Mouse (Mus musculus) WW6 (cell line): Measurements from ENCODE around the gene Ecm2.

Experiments
- DNase-seq: peaks from one replicate; pipeline ENCODE4 v3.0.0-alpha.2; 2013; ENCODE audit warnings: low read depth, low spot score

Ecm2 gene

DNA sequence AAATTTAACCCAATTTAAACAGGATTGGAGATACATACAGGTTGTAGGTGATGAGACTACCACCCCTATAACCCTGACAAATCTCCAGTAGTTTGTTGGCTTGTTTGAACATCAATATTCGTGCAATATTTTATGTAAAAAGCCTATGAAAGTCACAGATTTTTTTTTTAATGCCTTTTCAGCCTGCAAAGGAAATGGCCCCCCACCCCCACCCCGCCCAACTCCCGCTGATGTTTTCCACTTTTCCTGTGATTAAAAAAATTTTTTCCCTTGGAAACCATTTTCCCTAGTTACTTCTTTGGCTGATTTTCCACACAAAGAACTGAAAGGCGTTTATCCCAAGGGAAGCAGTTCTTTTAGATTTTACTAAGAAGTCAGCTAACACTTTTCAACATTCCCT is at the start of gene Ecm2:
Ecm2 (plus strand) TSS at position 301 of the 400 bp plus-strand sequence.
- no peak for DNase-seq

DNA sequence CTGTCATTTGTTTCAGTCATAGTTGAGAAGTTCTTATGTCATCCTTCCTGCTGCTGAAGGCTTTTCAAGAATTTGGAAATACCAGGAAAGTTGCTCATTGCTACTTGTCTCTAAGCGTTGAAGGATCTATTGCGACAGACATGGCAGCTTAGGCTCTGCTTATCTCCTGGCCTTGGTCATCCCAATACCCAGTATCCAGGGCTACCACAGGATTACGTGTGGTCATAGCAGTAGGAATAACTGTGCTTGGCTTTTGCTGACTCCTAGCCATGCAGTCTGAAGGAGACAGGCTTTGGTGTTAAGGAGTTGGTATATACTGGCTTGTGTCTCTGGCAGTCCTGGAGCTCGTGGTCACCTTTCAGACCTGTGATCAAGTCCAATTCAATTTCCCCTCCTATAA is 44.3 kb upstream of the Ecm2 start:
- DNase-seq, result no peak

DNA sequence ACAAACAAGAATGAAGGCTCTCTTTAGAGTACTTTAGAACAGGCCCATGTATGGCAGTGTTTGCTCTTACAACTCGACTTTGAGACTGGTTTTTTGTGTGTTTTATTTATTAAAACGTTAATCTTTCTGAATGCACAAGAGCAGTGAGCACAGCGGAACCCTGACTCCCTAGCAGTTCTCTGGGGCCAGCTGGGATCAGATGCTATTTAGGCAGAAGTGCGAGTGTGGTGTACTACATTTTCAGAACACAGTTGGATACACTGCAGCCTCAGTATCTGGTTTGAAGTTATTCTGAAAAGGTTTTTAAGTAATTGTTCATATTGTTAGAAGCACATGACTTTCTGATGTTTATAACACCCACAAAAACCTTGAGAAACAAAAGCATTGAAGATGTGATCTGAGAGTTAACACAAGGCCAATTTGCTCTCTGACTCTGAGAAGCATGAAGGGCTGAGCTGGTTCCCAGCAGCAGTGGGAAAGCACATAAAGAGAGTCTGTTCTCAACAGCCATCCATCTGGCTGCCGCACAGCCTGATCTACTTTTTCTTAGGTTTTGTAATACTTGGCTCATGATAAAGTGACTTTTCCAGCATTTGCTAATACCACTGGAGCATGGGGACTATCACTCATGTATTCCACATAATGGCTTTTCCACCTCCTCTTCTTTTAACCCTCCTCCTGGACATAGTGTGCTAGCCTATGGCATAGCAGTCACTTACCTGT is 43.8 kb upstream of the Ecm2 start:
- DNase-seq, result no peak

DNA sequence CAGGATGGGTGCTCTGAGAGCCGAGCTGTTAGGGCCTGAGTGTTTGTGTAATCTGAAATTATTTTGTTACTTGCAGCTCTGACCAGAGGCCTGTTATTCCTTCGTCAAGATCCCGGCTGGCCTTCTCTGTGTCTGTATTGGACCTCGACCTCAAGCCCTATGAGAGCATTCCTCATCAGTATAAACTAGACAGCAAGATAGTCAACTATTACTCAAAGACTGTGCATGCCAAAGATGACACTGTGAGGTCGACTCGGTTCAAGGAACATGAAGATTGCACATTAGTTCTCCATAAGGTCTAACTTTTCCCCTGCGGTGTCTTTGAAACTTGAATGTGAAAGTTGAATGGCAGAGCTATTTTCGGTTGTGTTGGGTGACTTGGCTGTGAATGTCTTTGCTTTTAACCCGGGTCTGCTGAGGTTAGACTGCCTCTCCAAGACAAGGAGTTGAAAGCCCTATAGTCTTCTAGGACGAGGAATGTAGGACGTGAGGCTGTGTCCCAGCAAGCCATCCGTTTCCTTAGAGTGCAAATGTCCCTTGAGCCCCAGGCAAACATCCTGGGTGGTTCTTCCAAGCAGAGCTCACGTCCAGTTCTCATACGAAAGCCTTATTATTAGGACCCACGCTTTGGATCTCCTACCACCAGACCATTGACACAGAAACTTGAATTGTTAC is 43.0 kb upstream of the Ecm2 start:
- no peak for DNase-seq

DNA sequence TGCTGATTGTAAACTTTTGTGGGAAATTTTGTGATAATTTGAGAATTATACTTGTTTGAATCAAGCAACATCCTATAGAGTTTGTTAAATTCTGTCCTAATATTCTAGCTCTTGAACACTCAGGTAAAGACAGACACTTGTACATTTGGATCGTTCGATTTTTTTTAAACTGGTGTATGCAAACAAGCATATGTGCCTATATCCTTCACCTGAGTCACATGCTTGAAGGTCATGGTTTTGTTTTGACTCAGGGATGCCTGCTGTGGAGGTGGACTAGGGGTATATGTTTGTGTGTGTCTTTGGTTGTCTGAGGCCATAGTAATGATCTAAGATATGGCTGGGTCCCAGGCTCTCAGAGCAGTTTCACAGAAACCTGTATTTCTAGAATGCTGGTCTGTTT is 41.7 kb upstream of the Ecm2 start:
- DNase-seq, result no peak

DNA sequence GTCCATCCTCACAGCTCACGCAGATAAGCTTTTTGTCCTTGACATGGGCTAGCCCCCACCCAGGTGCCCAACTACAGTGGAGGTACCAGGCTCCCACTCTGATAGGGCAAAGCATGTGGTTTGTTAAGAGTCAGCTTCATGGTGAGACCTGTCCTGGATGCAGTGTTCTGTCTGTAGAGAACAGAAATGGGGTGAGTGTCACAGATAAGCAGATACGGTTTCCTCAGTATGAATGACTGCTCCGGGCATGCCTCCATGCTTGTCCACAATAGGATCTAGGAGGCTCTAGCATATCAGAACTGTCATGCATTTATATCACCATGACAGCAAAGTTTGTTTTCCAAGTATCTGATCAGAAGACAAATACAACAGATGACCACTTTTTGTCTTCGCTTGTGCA is 38.7 kb upstream of the Ecm2 start:
- DNase-seq, result no peak

DNA sequence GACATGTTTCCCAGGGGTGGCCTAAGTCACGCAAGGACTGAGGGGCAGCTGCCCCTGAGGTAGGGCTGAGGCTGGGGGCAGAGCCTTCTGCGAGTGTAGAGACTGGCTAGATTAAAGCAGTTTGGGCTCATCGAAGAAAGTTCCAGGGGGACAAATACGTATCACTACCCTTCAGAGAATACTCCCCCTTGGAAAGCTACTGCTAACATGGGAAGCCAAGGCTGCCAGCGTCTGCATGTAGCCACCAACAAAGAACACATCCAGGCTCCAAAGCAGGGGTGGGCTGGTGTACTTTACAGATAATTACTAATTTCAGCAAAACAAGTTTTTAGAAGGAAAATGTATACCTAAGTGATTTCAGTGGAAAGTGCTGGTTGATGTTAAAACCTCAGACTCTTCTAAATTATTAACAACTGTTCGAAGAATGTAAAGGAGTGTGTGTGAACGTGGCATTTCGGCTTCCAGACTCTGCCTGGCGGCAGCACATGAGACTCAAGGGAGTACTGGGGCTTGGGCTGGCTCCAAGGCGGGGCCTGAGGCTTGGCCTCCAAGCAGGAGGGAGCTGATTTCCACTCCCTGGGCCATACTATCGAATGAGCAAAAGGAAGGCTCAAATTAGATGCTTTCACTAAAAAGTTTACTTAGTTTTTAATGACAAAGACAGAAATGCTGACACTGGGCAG is 38.1 kb upstream of the Ecm2 start:
- DNase-seq, result no peak

DNA sequence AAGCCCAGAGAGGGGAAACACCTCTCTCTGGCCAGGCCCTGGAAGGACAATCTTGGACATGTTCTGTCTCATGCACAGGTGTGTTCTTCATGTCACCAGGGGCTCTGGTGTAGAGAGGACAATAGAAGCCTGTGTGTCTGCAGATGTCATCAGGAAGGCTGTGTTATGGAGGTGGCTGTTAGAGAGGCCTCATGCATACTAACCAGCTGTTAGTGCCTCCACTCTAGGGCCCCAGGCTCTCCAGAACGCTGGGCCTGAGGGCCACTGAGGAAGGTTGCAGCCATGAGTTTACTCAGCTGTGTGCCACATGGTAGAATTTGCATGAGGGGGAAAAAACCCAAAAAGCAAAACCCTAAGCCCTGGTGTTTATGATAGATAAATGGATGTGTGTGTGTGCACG is 37.0 kb upstream of the Ecm2 start:
- no peak for DNase-seq

DNA sequence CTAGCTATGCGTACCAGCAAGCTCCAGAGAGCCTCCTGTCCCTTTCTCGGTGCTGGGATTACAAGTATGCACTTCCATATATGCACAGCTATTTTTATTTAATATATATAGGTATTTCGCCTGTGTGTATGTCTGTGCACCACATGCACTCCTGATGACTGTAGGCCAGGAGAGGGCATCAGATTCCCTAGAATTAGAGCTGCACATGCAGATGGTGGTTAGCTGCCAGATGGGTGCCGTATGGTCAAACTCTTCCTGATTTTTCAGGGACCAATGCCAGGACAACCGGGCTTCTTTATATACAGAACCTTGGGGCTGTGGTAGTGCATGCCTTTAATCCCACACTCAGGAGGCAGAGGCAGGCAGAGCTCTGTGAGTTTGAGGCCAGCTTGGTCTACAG is 35.6 kb upstream of the Ecm2 start:
- DNase-seq, result no peak

DNA sequence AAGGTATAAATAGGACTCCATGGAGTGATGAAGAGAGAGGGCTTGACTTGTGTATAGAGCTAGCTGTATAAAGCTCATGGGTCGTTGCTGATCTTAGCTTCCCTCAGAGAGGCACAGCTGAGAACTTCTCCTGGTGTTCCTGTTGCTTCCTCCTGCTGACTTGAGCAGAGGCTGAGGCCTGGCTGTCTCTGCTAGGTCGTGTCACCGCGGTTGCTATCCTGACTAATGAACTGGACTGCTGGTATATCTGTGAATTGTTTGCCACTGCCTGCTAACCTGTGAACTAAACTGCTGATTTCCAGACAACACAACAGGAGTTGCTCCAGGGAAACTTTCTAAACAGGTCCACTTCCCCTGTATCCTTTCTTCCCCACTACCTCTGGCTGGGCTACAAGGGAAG is 34.3 kb upstream of the Ecm2 start:
- no peak for DNase-seq

DNA sequence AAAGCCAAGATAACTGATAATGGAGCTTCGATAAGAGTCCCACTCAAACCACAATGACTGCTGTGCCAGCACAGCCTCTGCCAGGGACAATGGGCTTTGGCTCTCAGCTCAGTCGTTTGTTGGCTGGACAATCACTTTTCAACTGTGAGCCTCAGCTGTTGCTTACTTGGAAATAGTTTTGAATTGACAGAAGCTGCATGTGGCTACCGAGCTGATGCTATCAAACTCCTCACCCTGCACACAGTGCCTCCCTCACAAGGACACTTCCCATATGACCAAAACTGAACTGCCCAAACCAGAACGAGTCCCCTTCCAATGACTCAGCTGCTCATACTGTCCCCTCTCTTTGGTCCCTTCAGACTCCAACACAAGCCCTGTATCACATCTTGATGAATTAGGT is 33.8 kb upstream of the Ecm2 start:
- no peak for DNase-seq

DNA sequence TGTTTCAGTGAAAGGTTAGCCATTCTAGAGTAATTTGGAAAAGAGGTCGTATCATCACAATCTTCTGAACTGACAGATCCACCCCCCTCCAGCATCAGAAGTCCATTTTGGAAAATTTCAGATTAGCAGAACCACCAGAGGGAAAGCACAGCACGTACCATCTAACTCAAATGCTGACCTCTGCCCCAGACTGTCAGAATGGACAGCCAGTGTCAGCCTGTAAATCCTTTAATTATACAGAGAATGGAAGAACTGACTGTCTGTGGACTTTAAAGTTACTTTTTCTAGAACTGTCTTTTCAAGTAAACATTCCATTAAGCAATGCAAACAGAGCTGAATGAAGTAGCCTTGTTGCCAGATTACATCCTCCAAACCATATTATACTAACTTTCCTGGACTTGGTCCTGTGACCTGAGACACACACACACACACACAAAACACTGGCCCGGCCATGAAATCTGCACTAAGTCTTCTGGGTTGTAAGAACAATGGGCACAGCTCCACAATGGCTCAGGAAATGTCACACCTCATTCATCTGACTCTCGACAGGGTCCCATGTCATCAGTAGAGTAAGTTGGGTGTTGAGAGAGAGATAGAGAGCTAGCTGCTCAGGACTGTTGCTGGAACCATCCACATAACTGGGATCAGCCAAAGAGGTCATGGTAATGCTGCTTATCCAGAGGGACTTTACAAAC is 32.5 kb upstream of the Ecm2 start:
- no peak for DNase-seq

DNA sequence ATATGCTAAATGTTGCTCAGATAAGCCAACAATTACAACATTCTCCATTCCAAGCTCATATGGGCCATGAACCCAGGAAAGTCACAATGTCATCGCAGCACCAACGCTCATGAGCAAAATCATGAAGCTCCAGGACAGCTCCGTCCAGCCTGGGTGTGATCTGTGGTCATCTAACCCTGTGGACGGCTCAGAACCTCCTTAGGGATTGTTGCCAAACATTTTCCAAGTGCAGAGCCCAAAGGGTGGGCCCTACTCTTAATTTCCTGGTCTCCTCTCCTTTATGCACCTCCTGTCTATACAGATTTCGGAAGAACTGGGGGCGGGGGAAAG is 32.0 kb upstream of the Ecm2 start:
- DNase-seq, result no peak

DNA sequence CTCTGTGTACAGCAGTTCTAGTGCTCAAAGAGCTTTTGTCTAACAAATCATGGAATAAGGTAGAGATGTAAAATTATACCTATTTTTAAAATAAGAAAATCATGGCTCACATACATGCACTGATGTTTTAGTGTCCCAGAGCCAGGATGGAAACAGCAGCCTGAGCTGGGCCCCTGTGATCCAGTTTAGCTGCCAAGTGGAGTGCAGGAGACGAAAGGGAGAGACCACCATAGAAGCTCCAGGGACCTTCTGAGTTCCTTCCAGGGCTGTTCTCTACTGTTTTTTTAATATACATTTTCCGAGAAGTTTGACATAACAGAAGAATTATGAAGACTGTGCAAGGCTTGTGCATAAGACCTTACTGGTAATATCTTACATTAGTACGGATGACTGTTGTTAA is 26.7 kb upstream of the Ecm2 start:
- DNase-seq, result no peak

DNA sequence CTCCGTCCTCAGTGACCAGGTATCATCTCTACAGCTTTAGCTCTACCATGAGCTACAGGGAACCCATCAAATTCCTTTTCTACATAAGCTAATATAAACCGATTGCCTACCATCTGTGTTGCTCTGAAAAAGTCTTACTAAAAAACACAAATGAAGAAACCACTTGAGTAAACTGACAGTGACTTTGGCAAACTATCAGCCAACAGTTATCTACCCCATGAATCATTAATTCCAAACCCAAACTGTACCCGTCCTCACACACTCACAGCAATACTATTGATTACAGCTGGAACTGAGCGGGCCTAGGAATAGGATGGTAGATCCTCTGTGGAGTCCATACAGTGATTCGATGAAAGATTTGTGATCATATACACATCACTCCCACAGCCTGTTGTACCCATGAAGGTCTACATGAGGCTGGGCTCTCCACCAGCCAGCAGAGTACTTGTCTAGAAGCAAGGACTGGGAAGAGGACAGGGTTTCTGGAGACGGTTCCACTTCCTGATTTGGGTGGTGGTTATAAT is 25.7 kb upstream of the Ecm2 start:
- DNase-seq, result no peak

DNA sequence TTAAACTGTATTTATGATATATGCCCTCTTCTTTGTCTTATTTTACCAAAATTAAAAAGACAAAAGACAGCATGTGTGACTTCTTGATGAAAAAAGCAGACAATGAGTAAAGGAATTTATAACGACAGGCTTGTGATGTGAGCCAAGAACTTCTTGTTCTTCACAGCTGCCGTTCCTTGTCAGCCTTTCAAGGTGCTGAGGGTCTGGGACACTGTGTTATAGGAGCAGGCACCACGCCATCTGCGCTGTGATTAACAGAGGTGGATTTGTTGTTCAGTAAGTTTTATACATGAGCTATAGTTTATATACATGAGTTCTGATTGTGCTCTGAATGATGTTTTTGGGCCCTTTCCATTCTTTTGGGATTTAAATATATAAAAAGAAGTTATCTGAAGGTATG is 25.2 kb upstream of the Ecm2 start:
- no peak for DNase-seq

DNA sequence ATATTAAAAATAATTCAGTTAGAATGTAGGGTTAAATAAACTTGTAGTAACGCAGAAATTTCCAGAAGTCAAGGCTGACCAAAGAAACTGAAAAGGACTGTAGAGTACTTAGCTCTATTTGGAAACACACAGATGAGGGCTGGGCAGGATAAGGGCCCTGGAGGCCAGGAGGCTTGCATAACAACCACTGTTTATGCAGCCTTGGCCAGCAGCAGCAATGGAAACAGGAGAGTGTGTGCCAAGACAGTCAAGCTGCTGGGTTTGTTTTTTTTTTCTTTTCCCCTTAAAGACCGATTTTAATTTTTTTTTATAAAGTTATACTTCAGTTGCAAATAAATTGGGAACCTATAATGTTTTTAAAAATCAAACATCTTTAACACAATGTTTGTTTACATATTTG is 24.6 kb upstream of the Ecm2 start:
- no peak for DNase-seq

DNA sequence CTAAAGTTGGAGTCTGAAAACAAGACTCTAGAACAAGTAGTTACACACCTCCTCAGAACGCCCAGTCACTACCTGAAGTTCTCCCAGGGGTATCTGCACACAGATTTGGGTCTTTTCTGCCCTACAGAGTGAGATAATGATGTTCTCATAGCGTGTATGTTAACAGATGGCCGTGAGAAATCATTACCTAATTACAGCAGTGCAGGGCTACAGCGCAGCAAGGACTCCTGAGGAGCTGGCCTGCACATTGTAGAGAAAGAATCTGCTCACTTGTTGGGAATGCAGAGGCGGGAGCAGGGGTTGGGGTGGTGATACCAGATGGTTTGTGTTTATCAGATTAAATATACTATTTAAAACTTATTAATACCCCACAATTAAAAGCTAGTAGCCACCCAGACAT is 24.1 kb upstream of the Ecm2 start:
- DNase-seq, result no peak

DNA sequence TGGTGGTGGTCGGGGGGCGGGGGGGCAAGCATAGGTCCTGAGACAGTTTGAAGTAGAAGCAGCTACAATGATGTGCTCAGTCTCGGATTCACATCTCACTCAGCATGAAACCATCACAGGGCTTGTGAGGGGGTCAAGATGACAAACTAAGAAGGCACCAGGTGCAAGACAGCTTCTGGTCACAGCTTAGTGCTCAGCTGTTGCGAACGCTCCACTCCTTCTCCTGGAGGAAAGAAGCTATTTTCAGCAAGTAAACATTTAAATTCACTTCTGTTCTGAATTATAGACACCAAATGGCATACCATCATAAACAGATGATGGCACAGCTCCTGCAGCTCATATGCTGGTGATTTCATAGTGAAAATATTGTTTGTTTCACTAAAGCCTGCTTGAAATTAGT is 19.2 kb upstream of the Ecm2 start:
- DNase-seq, result no peak

DNA sequence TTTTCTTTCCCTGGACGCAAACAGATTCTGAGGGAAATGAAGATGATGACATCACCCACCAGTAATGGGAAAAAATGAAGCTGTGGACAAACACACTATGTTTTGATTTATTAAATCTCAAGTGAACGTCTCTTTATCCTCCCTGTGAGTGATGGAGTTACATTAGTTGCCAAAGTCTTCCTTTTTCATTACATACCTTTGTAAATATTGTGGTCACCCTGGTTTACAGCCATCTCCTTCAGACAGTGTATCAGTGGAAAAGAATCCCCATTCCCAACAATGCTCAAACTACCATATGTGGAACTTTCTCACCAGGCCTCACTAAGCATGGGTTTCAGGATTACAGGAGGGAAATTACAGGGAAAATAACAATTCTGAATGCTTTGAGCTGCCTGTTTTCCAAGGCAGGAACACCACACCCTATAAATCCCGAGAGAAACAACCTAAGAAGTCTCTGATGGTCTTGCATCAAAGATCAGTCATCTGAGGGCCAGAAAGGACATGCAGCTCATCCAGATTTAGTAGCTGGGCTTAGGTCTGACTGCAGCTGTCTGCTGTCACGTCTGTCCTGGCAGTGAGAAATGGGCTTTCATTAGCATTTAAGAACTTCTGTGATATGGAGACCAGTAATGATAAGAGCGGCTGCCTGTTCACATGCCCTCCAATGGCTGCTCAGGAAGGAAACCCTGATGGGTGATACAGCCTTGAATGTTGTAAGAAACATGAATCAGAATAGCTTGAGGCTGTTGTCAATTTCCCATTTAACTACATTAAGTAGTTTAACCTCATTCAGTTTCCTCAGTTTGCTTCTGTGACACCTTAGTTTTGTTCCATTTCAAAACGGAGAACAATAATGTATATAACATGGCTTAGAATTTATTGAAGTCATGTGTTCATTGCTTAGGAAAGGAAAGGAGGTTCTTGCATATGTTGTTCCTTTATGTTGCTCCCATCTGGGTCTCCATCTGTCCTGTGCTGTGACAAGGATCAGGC is 11.9 kb upstream of the Ecm2 start, which contains the start of gene Tes3-ps:
Tes3-ps (plus strand) TSS at position 943 of the 993 bp plus-strand sequence.
- DNase-seq, result no peak

DNA sequence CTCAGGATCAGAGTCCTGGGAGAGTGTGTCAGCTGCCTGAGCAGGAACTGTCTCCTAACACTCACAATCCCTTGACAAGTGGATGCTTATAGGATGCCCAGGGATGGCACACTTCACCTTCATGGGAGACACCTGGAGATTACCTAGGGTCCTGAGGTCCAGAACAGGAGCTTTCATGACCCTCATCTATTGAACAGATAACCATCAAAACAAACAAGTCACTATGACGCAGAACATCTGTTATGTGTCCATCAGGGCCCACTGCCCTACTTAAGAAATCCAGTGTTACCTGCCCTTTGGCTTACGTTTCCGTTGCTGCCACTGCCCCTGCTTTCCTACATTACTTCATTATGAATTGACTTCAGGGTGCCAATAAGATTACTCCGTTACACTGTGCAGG is 1.2 kb downstream of the Ecm2 start:
- DNase-seq, result no peak
